Mouse (Mus musculus): Measurements from ENCODE around the gene Vsig10l. TPM values are rescaled to one million over a fixed set of nuclear protein-coding genes. Genes with fewer than 3 reads are reported as not detected.
A peak's percentile ranks its signal among the peaks of the same experiment; 100 is the strongest.

The Vsig10l gene
- 2.4 and 4.1 TPM in 2 replicates for polyA plus RNA-seq (2015; fragmentation: Nextera tagmentation; extraction: Ambion mirVana)

DNA sequence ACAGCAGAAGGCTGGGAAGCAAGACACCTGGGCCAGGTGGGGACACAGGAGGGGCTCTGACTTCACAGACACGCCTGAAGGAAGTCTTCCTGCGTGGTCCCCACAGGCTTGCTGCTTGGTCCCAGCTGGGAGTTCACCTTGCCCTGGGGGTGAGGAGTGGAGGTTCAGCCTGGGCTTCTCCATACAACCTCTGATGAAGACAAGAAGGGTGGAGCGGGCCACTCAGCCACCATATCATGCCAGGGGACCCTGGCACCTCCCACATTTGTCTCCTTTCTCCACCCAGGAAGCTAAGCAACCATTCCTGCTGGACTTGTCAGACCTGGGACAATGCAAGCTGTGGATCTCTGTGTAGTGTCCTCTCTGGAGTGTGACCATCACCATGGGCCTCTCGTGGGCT lies at the start of gene Vsig10l:
Gene Vsig10l, plus strand, starts transcription at position 301 of the 400 bp plus-strand sequence.
- H3K27me3 ChIP-seq (replicated peaks): no peaks in the 10 kb centered on the region
- H3K9ac ChIP-seq: no peak within 1 kb of the TSS
- no peaks in the 10 kb centered on the region for H3K9me3 ChIP-seq
- H3K36me3 ChIP-seq: no peaks in the 10 kb centered on the region
- ATAC-seq: no peak
- no peak within 1 kb of the TSS for H3K4me3 ChIP-seq (replicated peaks)
- H3K4me1 ChIP-seq (replicated peaks): peaks cover 10% of the 10 kb centered on the region; the same call in 1 of the 2 replicates
- H3K27ac ChIP-seq: no peak within 1 kb of the TSS
- 73% methylated on average over 4 of the region's 4 CpGs for WGBS
- no peak within 1 kb of the TSS for H3K4me2 ChIP-seq (replicated peaks)

DNA sequence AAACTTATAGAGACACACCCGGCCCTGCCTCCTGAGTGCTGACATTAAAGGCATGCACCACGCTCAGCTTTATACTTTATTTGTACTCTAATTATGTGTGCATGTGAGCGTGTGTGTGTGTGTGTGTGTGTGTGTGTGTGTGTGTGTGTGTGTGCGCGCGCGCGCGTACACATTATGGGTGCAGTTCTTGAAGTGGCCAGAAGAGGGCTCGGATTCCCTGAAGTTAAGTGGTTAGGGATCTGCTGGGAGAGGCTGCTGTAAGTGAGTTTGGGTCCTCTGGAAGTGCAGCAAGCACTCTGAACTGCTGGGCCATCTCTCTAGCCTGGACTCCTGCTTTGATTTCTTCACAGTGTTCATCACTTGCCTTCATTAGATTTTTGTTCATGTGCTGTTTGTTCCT lies 45.7 kb upstream of the Vsig10l start:
- H3K36me3 ChIP-seq: no peaks in the 10 kb centered on the region
- ATAC-seq: no peak
- WGBS: 87% methylated on average over 10 of the region's 10 CpGs
- H3K4me2 ChIP-seq (replicated peaks): no peak overlapping the region
- H3K9me3 ChIP-seq: no peaks in the 10 kb centered on the region
- no peaks in the 10 kb centered on the region for H3K27me3 ChIP-seq (replicated peaks)
- no peak overlapping the region for H3K27ac ChIP-seq
- no peak overlapping the region for H3K9ac ChIP-seq
- no peaks in the 10 kb centered on the region for H3K4me1 ChIP-seq (replicated peaks)
- no peak overlapping the region for H3K4me3 ChIP-seq (replicated peaks)

DNA sequence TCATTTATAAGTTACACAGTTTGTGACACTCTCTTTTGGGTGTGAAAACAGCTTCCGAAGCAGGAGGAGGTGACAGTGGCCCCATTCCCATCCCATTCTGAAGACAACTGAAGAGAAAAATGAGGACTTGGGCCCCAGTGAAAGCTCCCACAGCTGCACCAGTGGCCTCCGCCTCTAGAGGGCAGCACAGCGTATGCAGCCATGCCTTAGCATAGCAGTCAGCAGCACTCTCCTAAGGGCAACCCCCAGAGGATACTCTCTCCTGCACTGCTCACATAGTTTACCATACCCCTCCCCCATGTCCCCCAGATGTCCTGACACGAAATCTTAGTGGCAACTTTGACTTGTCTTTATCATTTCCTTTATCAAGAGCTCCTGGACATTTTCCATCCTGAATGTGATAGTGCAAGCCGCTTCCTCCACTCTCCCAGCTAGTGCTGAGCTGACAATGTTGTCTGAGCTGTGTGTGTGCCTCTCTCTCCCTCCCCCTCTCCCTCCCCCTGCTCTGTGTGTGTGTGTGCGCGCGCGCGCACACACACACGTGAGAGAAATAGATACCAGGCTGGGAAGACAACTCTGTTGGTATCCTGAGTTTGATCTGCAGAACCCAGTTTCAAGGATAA lies 39.8 kb upstream of the Vsig10l start:
- peak; percentile 94 for ATAC-seq
- Histone ChIP-seq H3K36me3 (no peaks in the 10 kb centered on the region), H3K4me3 (replicated peaks) (no peak overlapping the region), H3K27ac (no peak overlapping the region), H3K4me1 (replicated peaks) (no peaks in the 10 kb centered on the region), H3K27me3 (replicated peaks) (no peaks in the 10 kb centered on the region), H3K9me3 (no peaks in the 10 kb centered on the region), H3K4me2 (replicated peaks) (peak overlapping the region; percentile 35), H3K9ac (no peak overlapping the region)
- WGBS: 9% methylated on average over 11 of the region's 11 CpGs

DNA sequence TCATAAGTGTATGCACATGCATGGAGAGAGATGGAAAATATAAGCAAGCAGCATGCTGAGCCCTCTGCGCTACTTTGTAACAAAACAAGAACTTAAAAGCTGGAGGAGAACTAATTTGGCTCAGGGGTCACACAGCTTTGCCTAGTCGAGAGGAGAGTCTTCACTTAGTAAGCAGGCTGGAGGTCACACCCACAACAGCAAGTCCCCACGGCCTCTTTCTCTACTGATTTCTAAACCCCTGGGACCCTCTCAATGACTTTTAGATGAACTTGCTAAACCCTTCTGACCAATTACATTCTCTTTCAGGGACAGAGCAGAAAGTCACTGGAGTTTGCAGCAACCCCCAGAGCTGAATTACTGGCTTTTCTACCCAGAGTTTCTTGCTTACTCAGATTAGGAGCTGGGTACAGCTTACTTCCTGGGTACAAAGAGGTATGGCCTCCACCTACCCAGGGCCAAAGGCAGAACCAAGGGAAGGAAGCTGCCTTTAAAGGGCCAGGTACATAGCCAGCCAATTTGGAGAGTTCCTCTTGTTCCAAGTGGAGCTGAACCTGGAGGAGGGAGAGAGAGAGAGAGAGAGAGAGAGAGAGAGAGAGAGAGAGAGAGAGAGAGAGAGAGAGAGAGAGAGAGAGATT lies 38.8 kb upstream of the Vsig10l start:
- Histone ChIP-seq H3K4me3 (replicated peaks) (no peak overlapping the region), H3K9me3 (no peaks in the 10 kb centered on the region), H3K27ac (no peak overlapping the region), H3K9ac (no peak overlapping the region), H3K27me3 (replicated peaks) (no peaks in the 10 kb centered on the region), H3K36me3 (no peaks in the 10 kb centered on the region), H3K4me1 (replicated peaks) (no peaks in the 10 kb centered on the region), H3K4me2 (replicated peaks) (no peak overlapping the region)
- WGBS: 66% methylated on average over 3 of the region's 3 CpGs
- no peak for ATAC-seq

DNA sequence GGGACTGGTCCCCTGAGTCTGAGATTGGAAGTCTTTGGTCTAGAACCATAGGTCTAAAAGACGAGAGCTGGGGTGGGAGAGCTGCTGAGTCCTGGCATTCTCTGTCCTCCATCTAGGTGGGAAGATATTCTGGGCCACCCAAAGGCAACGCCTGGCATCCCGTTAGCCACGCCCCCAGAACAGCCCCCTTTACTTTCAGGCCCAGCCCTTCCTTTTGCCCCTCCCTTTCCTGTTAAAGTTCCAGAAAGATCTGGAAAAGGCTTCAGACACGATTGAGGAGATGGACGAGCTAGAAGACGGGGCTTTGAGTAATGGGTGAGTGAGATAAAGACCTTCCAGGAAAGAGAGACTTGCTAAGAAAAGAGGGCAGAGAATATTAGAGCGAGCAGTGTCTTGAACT lies 35.5 kb upstream of the Vsig10l start, which contains the start of gene Lim2:
Gene Lim2, plus strand, starts transcription at position 265 of the 400 bp plus-strand sequence.
- H3K4me3 ChIP-seq (replicated peaks): no peak within 1 kb of the TSS
- H3K4me1 ChIP-seq (replicated peaks): no peaks in the 10 kb centered on the region
- H3K27ac ChIP-seq: no peak within 1 kb of the TSS
- H3K27me3 ChIP-seq (replicated peaks): no peaks in the 10 kb centered on the region
- no peak for ATAC-seq
- H3K36me3 ChIP-seq: no peaks in the 10 kb centered on the region
- no peak within 1 kb of the TSS for H3K4me2 ChIP-seq (replicated peaks)
- H3K9me3 ChIP-seq: no peaks in the 10 kb centered on the region
- WGBS: 91% methylated on average over 8 of the region's 8 CpGs
- H3K9ac ChIP-seq: no peak within 1 kb of the TSS

DNA sequence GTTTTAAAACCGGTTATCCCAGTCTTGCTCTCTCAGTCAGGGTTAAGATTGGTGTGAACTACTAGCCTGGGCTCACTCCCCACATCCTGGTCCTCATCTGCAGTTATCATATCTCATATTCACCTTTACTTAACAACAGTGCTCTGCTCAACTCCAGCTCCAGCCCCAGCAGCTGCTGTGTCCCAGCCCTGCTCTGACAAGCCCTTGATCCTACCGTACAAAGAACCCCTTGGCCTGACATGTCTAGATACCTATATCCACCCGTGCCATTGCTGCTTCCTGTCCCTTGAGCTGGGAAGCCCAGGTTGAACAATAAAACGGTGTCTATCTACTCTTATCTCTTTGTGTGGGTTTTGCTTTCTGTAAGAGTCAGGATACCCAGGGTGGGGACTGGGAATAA lies 33.5 kb upstream of the Vsig10l start:
- Histone ChIP-seq H3K27me3 (replicated peaks) (no peaks in the 10 kb centered on the region), H3K4me3 (replicated peaks) (no peak overlapping the region), H3K4me1 (replicated peaks) (no peaks in the 10 kb centered on the region), H3K9me3 (no peaks in the 10 kb centered on the region), H3K4me2 (replicated peaks) (no peak overlapping the region), H3K36me3 (no peaks in the 10 kb centered on the region), H3K9ac (no peak overlapping the region), H3K27ac (no peak overlapping the region)
- WGBS: 40% methylated on average over 4 of the region's 4 CpGs
- peak; percentile 75 for ATAC-seq

DNA sequence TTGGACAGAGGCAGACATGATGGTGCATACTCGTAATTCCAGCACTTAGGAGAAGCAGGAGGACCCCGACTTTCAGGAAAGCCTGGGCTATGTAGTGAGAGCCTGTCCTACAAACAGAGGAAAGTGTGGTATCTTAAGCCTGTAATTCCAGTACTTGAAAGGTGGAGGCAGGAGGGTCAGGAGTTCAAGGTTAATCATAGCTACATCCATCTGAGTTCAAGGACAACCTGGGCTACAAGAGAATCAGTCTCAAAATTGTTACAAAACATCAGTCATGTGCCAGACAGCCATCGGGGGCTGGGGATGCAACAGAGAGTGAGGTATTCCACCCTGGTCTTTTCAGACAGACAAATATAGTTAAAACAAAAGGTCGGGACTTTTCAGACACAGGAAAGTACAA lies 30.1 kb upstream of the Vsig10l start:
- H3K4me1 ChIP-seq (replicated peaks): no peaks in the 10 kb centered on the region
- ATAC-seq: no peak
- H3K9ac ChIP-seq: no peak overlapping the region
- no peak overlapping the region for H3K27ac ChIP-seq
- no peaks in the 10 kb centered on the region for H3K36me3 ChIP-seq
- no peak overlapping the region for H3K4me3 ChIP-seq (replicated peaks)
- no peaks in the 10 kb centered on the region for H3K9me3 ChIP-seq
- WGBS: 76% methylated on average over 4 of the region's 4 CpGs
- H3K27me3 ChIP-seq (replicated peaks): no peaks in the 10 kb centered on the region
- no peak overlapping the region for H3K4me2 ChIP-seq (replicated peaks)

DNA sequence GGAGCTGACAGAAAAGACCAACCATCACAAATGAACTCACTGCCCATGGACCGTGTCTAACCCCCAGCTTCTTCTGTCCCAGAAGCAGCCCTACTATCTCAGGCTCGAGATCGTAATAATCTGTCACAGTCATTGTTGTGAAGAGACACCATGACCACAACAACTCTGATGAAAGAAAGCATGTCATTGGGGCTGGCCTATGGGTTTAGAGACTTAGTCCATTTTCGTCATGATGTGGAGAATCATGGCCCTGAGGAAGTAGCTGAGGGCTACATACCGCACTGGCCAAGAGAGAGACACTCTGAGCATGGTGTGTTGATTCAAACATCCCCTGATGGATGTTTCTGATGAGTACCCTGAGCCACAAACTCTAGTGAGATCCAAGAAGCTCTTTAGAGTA lies 28.3 kb upstream of the Vsig10l start:
- ATAC-seq: no peak
- H3K27me3 ChIP-seq (replicated peaks): no peaks in the 10 kb centered on the region
- H3K4me2 ChIP-seq (replicated peaks): no peak overlapping the region
- no peaks in the 10 kb centered on the region for H3K4me1 ChIP-seq (replicated peaks)
- H3K9ac ChIP-seq: no peak overlapping the region
- WGBS: 86% methylated on average over 5 of the region's 5 CpGs
- no peak overlapping the region for H3K4me3 ChIP-seq (replicated peaks)
- H3K27ac ChIP-seq: no peak overlapping the region
- H3K9me3 ChIP-seq: no peaks in the 10 kb centered on the region
- H3K36me3 ChIP-seq: no peaks in the 10 kb centered on the region

DNA sequence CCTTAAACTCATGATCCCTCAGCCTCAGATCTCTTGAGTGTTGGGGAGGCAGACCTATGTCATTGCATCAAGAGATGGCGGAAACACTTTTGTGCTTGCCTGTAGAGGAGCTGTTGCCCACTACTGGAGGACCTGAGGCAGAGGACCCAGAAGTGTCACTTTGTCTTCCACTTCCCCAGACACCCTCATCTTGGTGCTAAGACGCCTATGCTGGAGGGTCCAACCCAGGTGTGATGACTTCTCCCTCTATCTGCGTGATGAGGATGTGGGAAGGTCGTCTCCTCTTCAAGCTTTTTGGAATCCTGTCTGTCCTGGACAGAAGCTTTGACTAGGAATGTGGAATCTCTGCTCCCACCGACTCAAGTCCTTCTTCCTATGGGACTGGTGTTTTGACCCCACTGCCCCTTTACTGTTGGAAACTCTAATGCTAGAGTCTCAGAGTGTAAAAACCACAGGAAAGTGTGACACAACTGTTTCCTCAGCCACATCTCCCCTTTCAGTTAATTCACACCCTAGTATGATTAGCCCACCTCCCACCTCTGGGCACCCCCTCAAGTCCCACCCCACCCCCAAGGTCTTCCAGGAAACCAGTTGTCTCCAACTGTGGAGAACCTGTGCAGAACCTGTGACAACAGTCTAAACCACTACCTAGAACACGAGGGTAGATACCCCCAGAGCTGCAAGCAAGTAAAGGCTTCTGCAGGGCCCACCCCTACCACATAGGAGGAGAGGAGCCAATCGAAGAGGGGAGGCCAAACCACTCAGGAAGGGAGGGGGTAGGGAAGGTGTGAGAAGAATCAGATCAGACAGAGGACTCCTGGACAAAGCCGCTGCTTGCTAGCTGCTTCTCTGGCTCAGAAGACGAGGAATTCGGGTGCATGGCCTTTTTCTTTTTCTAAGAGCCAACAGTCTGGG lies 26.4 kb upstream of the Vsig10l start, which contains the start of gene Nkg7:
Gene Nkg7, plus strand, starts transcription at position 733 of the 915 bp plus-strand sequence.
- no peaks in the 10 kb centered on the region for H3K36me3 ChIP-seq
- WGBS: 70% methylated on average over 10 of the region's 10 CpGs
- no peaks in the 10 kb centered on the region for H3K9me3 ChIP-seq
- no peaks in the 10 kb centered on the region for H3K4me1 ChIP-seq (replicated peaks)
- no peak within 1 kb of the TSS for H3K4me2 ChIP-seq (replicated peaks)
- H3K27me3 ChIP-seq (replicated peaks): no peaks in the 10 kb centered on the region
- H3K27ac ChIP-seq: no peak within 1 kb of the TSS
- no peak for ATAC-seq
- no peak within 1 kb of the TSS for H3K4me3 ChIP-seq (replicated peaks)
- H3K9ac ChIP-seq: no peak within 1 kb of the TSS

DNA sequence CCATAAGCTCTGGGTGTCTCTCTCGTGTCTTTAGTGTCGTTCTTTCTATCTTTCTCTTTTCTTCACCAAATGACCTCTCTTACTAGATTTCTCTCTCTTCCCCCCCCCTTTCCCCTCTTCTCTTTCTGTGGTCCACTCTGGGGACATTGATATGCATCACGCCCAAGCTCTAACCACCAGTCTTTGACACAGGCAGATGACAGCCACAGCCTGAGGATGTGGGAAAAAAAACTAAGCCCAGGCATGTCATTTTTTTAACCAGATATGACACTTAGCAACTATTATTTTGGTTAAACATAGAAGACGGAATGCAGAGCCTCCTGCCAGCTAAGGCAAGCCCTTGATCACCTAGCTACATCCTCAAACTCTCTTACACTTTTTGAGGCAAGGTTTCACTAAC lies 24.3 kb upstream of the Vsig10l start:
- Histone ChIP-seq H3K9ac (no peak overlapping the region), H3K27ac (no peak overlapping the region), H3K27me3 (replicated peaks) (no peaks in the 10 kb centered on the region), H3K4me1 (replicated peaks) (peaks cover 4% of the 10 kb centered on the region; the same call in 1 of the 2 replicates), H3K4me2 (replicated peaks) (no peak overlapping the region), H3K36me3 (no peaks in the 10 kb centered on the region), H3K4me3 (replicated peaks) (no peak overlapping the region), H3K9me3 (no peaks in the 10 kb centered on the region)
- 81% methylated on average over 4 of the region's 4 CpGs for WGBS
- no peak for ATAC-seq

DNA sequence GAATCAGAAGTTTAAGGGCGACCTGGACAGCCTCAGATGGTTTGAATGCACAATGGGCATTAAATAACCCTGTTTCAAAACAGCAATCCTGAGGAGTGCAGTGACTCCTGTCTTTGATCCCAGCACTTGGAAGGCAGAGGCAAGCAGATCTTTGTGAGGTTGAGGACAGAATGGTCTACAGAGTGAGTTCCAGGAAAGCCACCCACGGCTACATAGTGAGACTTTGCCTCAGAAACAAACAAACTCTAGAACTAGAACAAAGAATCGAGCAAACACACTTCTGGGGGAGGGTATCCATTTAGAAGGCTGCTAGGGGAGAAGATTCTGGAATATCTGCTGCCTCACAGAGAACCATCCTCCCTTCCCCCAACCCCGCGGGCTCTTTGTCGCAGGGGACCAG lies 22.5 kb upstream of the Vsig10l start, which contains the start of gene Cldnd2:
Gene Cldnd2, plus strand, starts transcription at position 301 of the 400 bp plus-strand sequence.
- H3K4me1 ChIP-seq (replicated peaks): peaks cover 10% of the 10 kb centered on the region
- H3K27me3 ChIP-seq (replicated peaks): no peaks in the 10 kb centered on the region
- H3K9ac ChIP-seq: no peak within 1 kb of the TSS
- no peaks in the 10 kb centered on the region for H3K9me3 ChIP-seq
- no peak within 1 kb of the TSS for H3K4me3 ChIP-seq (replicated peaks)
- WGBS: 80% methylated on average over 6 of the region's 6 CpGs
- ATAC-seq: no peak
- no peaks in the 10 kb centered on the region for H3K36me3 ChIP-seq
- H3K27ac ChIP-seq: no peak within 1 kb of the TSS
- no peak within 1 kb of the TSS for H3K4me2 ChIP-seq (replicated peaks)

DNA sequence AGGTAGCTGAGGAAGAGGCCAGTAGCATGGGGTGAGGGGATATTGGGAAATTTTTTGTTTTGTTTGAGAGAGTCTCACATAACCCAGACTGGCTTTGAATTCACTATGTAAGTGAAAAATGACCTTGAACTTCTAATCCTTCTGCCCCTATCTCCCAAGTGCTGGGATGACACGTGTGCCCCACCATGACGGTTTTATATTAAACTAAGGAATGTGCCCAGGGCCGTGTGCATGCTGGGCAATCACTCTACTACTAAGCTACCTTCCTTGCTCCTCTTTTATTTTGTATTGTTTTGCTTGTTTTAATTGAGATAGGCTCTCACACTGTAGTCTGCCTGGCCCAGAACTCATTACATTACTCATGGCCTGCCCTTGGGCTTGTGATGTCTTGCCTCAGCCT lies 21.9 kb upstream of the Vsig10l start:
- WGBS: 70% methylated on average over 3 of the region's 3 CpGs
- no peaks in the 10 kb centered on the region for H3K9me3 ChIP-seq
- H3K36me3 ChIP-seq: no peaks in the 10 kb centered on the region
- H3K4me2 ChIP-seq (replicated peaks): no peak overlapping the region
- peaks cover 10% of the 10 kb centered on the region for H3K4me1 ChIP-seq (replicated peaks)
- no peak overlapping the region for H3K9ac ChIP-seq
- no peaks in the 10 kb centered on the region for H3K27me3 ChIP-seq (replicated peaks)
- ATAC-seq: no peak
- no peak overlapping the region for H3K4me3 ChIP-seq (replicated peaks)
- H3K27ac ChIP-seq: no peak overlapping the region

Data from intestine, embryonic 15.5 days (tissue).